Comparison of ENCODE assay signal across 12 mouse cellular contexts in the genomic region with DNA sequence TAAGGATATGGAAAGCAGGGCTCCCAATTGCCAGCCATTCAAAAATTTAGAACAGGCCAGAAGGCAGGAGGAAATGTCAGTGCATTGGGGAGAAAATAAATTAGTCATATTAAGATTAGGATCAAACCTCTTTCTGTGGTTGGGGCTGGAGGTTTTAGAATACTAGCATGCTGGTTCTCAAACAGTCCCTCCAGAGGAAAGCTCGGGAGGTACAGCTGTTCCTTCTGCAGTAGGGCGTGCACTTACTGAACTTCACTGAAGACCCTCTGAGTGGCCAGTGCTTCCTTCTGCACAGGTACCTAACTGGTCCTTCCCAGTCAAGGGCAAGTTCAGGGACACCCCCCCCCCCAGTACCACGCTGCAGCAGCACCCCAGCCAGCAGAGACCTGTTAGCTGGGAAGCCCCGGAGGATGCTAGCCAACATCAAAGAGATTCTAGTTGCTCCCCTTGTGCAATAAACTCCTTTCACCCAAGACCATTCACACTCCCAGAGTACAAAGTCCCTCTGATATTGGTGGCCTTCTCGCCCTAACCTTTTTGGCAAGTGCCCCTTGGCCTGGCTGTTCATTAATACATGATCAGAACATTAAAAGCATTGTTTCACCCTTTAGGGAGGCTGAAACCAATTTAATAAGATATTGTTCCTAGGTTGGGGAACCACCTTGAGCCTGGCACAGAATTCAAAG. TPM values are rescaled to one million over a fixed set of nuclear protein-coding genes. Genes with fewer than 3 reads are reported as not detected.
DNase-seq lines count a peak whose midpoint lies in the region; ATAC-seq and TF ChIP-seq lines count a peak whose summit lies in the region.
"Had no signal": no experiment of that assay in that cellular context is flagged by ENCODE, and none has a peak within 500 bp of the region (broad histone marks: within the 10 kb centered on the region; RNA-seq: fewer than 3 reads in every experiment).

No protein-coding gene starts in this region.

- TF ChIP-seq POLR2A in embryonic fibroblast, embryonic 13.5 days (IDR thresholded peaks at IDR 0.05; ENCODE audit: low read depth, low read length), result no peak

- TF ChIP-seq CTCF in forebrain, postnatal 0 days (IDR thresholded peaks at IDR 0.05; ENCODE audit: low read depth), result no peak
- TF ChIP-seq CTCF in lung, embryonic 14.5 days (IDR thresholded peaks at IDR 0.05; ENCODE audit: low read depth), result no peak
- no peak for TF ChIP-seq CTCF in embryonic fibroblast, embryonic 13.5 days (IDR thresholded peaks at IDR 0.05; ENCODE audit: borderline replicate concordance, insufficient read depth, low read length)

- H3K27ac ChIP-seq in forebrain, embryonic 11.5 days (ENCODE audit: low read depth, low read length), result no peak overlapping the region
- H3K27ac ChIP-seq in forebrain, postnatal 0 days (ENCODE audit: low read depth, low read length), result no peak overlapping the region
- no peak overlapping the region for H3K27ac ChIP-seq in lung, embryonic 14.5 days (ENCODE audit: low read depth)
- peak overlapping the region; percentile 66; the same call in 1 of the 2 replicates for H3K27ac ChIP-seq in embryonic fibroblast, embryonic 13.5 days (ENCODE audit: insufficient read depth, low read length)
- H3K27ac ChIP-seq: embryonic facial prominence, embryonic 12.5 days had no signal

- 0 out of 2 replicates have a peak, but pooled peaks have one; percentile 21 for ATAC-seq in forebrain, embryonic 11.5 days (replicated peaks; ENCODE audit: low FRiP score)
- no peak for ATAC-seq in forebrain, postnatal 0 days
- ATAC-seq in lung, embryonic 14.5 days (ENCODE audit: insufficient read depth), result no peak
- ATAC-seq in megakaryocyte progenitor cell, adult 5-6 weeks (replicated peaks; ENCODE audit: poor library complexity), result peak; percentile 21; the same call in 1 of the 2 replicates

- peaks cover 53% of the 10 kb centered on the region for H3K4me1 ChIP-seq in forebrain, embryonic 11.5 days (replicated peaks; ENCODE audit: control insufficient read depth, insufficient read depth, low read length)
- peaks cover 4% of the 10 kb centered on the region for H3K4me1 ChIP-seq in forebrain, postnatal 0 days (ENCODE audit: insufficient read depth)
- peaks cover 37% of the 10 kb centered on the region for H3K4me1 ChIP-seq in lung, embryonic 14.5 days (ENCODE audit: insufficient read depth)
- H3K4me1 ChIP-seq in embryonic fibroblast, embryonic 13.5 days (ENCODE audit: control insufficient read depth, insufficient read depth, low read length), result peaks cover 44% of the 10 kb centered on the region

- H3K9me3 ChIP-seq in forebrain, embryonic 11.5 days (ENCODE audit: control insufficient read depth, low read length), result no peaks in the 10 kb centered on the region
- no peaks in the 10 kb centered on the region for H3K9me3 ChIP-seq in forebrain, postnatal 0 days (ENCODE audit: low read length)
- H3K9me3 ChIP-seq in lung, embryonic 14.5 days (ENCODE audit: low read depth, low read length), result no peaks in the 10 kb centered on the region
- H3K9me3 ChIP-seq: embryonic facial prominence, embryonic 12.5 days; limb, embryonic 10.5 days had no signal

- no peaks in the 10 kb centered on the region for H3K27me3 ChIP-seq in forebrain, embryonic 11.5 days (ENCODE audit: control insufficient read depth, insufficient read depth, low read length)
- no peaks in the 10 kb centered on the region for H3K27me3 ChIP-seq in forebrain, postnatal 0 days (ENCODE audit: insufficient read depth, low read length)
- no peaks in the 10 kb centered on the region for H3K27me3 ChIP-seq in lung, embryonic 14.5 days (ENCODE audit: insufficient read depth, low read length)
- H3K27me3 ChIP-seq: embryonic facial prominence, embryonic 12.5 days had no signal

- H3K9ac ChIP-seq in forebrain, embryonic 11.5 days (ENCODE audit: low read length), result no peak overlapping the region
- H3K9ac ChIP-seq in forebrain, postnatal 0 days, result no peak overlapping the region
- H3K9ac ChIP-seq in lung, embryonic 14.5 days, result no peak overlapping the region
- H3K9ac ChIP-seq: embryonic facial prominence, embryonic 12.5 days had no signal

- DNase-seq in forebrain, embryonic 11.5 days (ENCODE audit: low spot score), result no peak
- no peak for DNase-seq in forebrain, postnatal 0 days
- DNase-seq in lung, embryonic 14.5 days, result no peak
- no peak for DNase-seq in lung, postnatal 14 days
- DNase-seq in Muller cell, postnatal 12 days (ENCODE audit: inconsistent ontology term), result no peak
- no peak for DNase-seq in c-Kit-positive CD71-positive TER-119-positive erythroid progenitor cells, embryonic 14.5 days (ENCODE audit: low spot score)
- DNase-seq: gastrocnemius, postnatal 10 days; heart, postnatal 36 days had no signal

- H3K4me2 ChIP-seq in forebrain, embryonic 11.5 days (ENCODE audit: low read depth, low read length, severe bottlenecking), result no peak overlapping the region
- H3K4me2 ChIP-seq in forebrain, postnatal 0 days (ENCODE audit: low read depth), result no peak overlapping the region
- peak overlapping the region; percentile 45; the same call in 1 of the 2 replicates for H3K4me2 ChIP-seq in lung, embryonic 14.5 days

- H3K36me3 ChIP-seq in forebrain, embryonic 11.5 days (ENCODE audit: control insufficient read depth, insufficient read depth, low read length), result no peaks in the 10 kb centered on the region
- H3K36me3 ChIP-seq in forebrain, postnatal 0 days (ENCODE audit: insufficient read depth), result no peaks in the 10 kb centered on the region
- H3K36me3 ChIP-seq in lung, embryonic 14.5 days (ENCODE audit: insufficient read depth), result no peaks in the 10 kb centered on the region
- H3K36me3 ChIP-seq: embryonic facial prominence, embryonic 12.5 days; limb, embryonic 10.5 days had no signal

- H3K4me3 ChIP-seq in forebrain, embryonic 11.5 days (ENCODE audit: low read depth, low read length), result no peak overlapping the region
- H3K4me3 ChIP-seq in forebrain, postnatal 0 days (ENCODE audit: low read depth, low read length), result no peak overlapping the region
- no peak overlapping the region for H3K4me3 ChIP-seq in lung, embryonic 14.5 days (ENCODE audit: low read depth, low read length)
- H3K4me3 ChIP-seq in embryonic fibroblast, embryonic 13.5 days (ENCODE audit: insufficient read depth, low read length), result no peak overlapping the region
- H3K4me3 ChIP-seq: embryonic facial prominence, embryonic 12.5 days had no signal

- WGBS in forebrain, embryonic 11.5 days, result 52% methylated on average over 5 of the region's 5 CpGs
- WGBS in forebrain, postnatal 0 days, result 37% methylated on average over 5 of the region's 5 CpGs
- 49% methylated on average over 5 of the region's 5 CpGs for WGBS in lung, embryonic 14.5 days

RNA-seq across cellular contexts. Expression of gene Lrig1, which starts 19.1 kb away (rescaled TPM):
- polyA plus RNA-seq in forebrain, embryonic 11.5 days (2014; fragmentation: Nextera tagmentation; extraction: Ambion mirVana), result 21.7 and 25.2 TPM in 2 replicates
- total RNA-seq in forebrain, postnatal 0 days (2014; rRNA removed), result 36.9 and 53.3 TPM in 2 replicates
- polyA plus RNA-seq in forebrain, postnatal 0 days (2015; fragmentation: Nextera tagmentation; extraction: Ambion mirVana), result 9.0 and 10.7 TPM in 2 replicates
- 11.5 and 13.5 TPM in 2 replicates for polyA plus RNA-seq in lung, embryonic 14.5 days (2014; fragmentation: Nextera tagmentation; extraction: Ambion mirVana)
- 34.6 and 44.5 TPM in 2 replicates for polyA plus RNA-seq in embryonic fibroblast, embryonic 13.5 days (2011; ENCODE audit: insufficient read length, low read depth, missing spikeins)
- total RNA-seq in megakaryocyte progenitor cell, adult 5-6 weeks (2015), result 0.24 and 0.44 TPM in 2 replicates
- total RNA-seq in megakaryocyte progenitor cell, adult 5-6 weeks (2017), result 0.74 and 0.79 TPM in 2 replicates

Comparison
In these comparisons a context has a peak if more than half of its experiments do, and no peak if none do; other contexts are left out.
1. ATAC-seq: peak in forebrain, embryonic 11.5 days (single experiment) and megakaryocyte progenitor cell, adult 5-6 weeks (single experiment); none in forebrain, postnatal 0 days (single experiment) and lung, embryonic 14.5 days (single experiment).